Mouse (Mus musculus) stomach, postnatal 0 days (tissue): ENCODE data around the gene Cyp4f13.

Source experiments
- CTCF ChIP-seq: IDR thresholded peaks from 2 replicates; pipeline ENCODE4 v1.5.1; 2016; ENCODE audit warnings: antibody characterized with exemption, low read depth, mild to moderate bottlenecking, moderate library complexity
- EP300 ChIP-seq: optimal IDR thresholded peaks from 2 replicates; pipeline ENCODE3; 2016; ENCODE audit warnings: antibody characterized with exemption

GRCm38 (mm10) chr17:32901751-32902525, 45.3 kb downstream of the Cyp4f13 start:
- TF ChIP-seq EP300 (no peak), CTCF (no peak)
